Mouse (Mus musculus) thymus, adult 18-20 months (tissue): ENCODE data around the gene E430018J23Rik.
"Not testable (repeated sequence)": the region's sequence is repeated elsewhere in the genome, so short reads cannot be mapped to it uniquely, and the experiment has no call there.

ENCODE experiments used
- DNase-seq, 2 experiments: peaks; one replicate each; pipeline ENCODE4 v3.0.0; 2022; ENCODE audit warnings: mixed read lengths in 2 of 2

The E430018J23Rik gene

DNA sequence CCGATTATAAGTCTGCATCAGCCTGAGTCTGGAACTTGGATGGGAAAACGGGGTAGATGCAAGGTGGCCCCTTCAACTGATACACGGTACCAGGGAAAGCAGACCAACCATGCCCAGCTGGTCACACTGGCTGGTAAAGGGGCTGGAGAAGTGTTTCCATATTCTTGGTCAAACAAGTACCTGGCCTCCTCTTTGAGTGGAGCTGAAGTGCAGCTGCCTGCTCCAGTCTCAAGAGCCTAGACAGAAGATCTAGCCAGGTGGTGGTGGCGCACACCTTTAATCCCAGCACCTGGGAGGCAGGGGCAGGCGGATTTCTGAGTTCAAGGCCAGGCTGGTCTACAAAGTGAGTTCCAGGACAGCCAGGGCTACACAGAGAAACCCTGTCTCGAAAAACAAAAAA, 51.6 kb downstream of the E430018J23Rik start:
- DNase-seq, result not testable (repeated sequence)

- DNase-seq, result no peak
Measured at GRCm38 (mm10) chr7:127341356-127341755, 52.1 kb downstream of the E430018J23Rik start.
